Comparison of ENCODE assay signal across 13 mouse cellular contexts in the genomic region with DNA sequence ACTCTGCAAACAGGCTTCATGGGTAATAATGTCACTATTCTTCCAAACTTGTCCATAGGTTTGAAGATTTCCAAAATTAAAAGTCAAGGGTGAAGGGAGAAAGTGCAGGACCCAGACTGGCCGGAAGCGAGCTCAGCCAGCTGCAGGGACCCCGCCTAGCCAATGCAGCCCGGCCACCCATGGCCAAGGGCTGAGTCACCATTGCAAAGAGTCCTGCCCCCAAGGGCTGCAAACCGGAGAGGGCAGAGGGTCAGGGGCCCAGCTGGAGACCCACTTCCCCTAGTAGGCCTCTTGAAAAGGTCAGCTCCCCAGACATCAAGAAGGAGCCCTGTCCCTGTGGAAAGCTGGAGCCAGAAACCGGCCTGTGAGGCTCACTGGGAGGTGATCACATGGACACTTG.
"Had no signal": no experiment of that assay in that cellular context is flagged by ENCODE, and none has a peak within 500 bp of the region (broad histone marks: within the 10 kb centered on the region; RNA-seq: fewer than 3 reads in every experiment).

No protein-coding gene starts in this region.

- H3K4me1 ChIP-seq: limb, embryonic 12.5 days; liver, embryonic 13.5 days; neural tube, embryonic 12.5 days had no signal

- DNase-seq: kidney, adult 8-10 months; liver; liver, embryonic 13.5 days; liver, postnatal 0 days; lung, postnatal 36 days; right cerebral cortex, postnatal 4 days; spleen, adult 18-20 months; thymus, adult 18-20 months; thymus, postnatal 14 days had no signal

- H3K36me3 ChIP-seq: limb, embryonic 12.5 days; liver, embryonic 13.5 days; midbrain, embryonic 15.5 days; neural tube, embryonic 12.5 days had no signal

- H3K4me2 ChIP-seq: limb, embryonic 12.5 days; liver, embryonic 13.5 days; midbrain, embryonic 15.5 days; neural tube, embryonic 12.5 days had no signal

- ATAC-seq: liver, postnatal 0 days; midbrain, embryonic 15.5 days had no signal

- H3K9ac ChIP-seq: limb, embryonic 12.5 days; liver, embryonic 13.5 days; liver, postnatal 0 days; midbrain, embryonic 15.5 days; neural tube, embryonic 12.5 days had no signal

- H3K4me3 ChIP-seq: layer of hippocampus, adult 2 months; limb, embryonic 12.5 days; liver, embryonic 13.5 days; midbrain, embryonic 15.5 days; neural tube, embryonic 12.5 days had no signal

- H3K27me3 ChIP-seq: liver, embryonic 13.5 days; midbrain, embryonic 15.5 days; neural tube, embryonic 12.5 days had no signal

- H3K27ac ChIP-seq: layer of hippocampus, adult 2 months; limb, embryonic 12.5 days; liver, embryonic 13.5 days; midbrain, embryonic 15.5 days; neural tube, embryonic 12.5 days had no signal

- H3K9me3 ChIP-seq: limb, embryonic 12.5 days; liver, embryonic 13.5 days; midbrain, embryonic 15.5 days; neural tube, embryonic 12.5 days had no signal
